Mouse (Mus musculus): ENCODE measurements at regions not wholly inside any gene's neighbourhood (a gene's known extent, or its start where the extent isn't known, plus 50 kb on each side); places are given as distances from the start of the nearest gene placed in this dataset.

- no peak overlapping the region for H3K27ac ChIP-seq (ENCODE audit: insufficient read depth, low read depth, low read length)
- TF ChIP-seq POLR2A (IDR thresholded peaks at IDR 0.05; ENCODE audit: insufficient read depth, low read depth, low read length) (no peak), CTCF (IDR thresholded peaks at IDR 0.05; ENCODE audit: insufficient read depth, low read depth, low read length) (no peak)
Measured at GRCm38 (mm10) chr1:76148963-76149362, 602.9 kb downstream of the Slc4a3 start.

GRCm38 (mm10) chr1:76156291-76156690 is 610.2 kb downstream of the Slc4a3 start:
- 67% methylated on average over 8 of the region's 8 CpGs for WGBS
- Histone ChIP-seq H3K4me3 (ENCODE audit: insufficient read depth, low read depth, low read length) (no peak overlapping the region), H3K4me1 (ENCODE audit: control insufficient read depth, insufficient read depth, low read length) (no peaks in the 10 kb centered on the region), H3K27ac (ENCODE audit: insufficient read depth, low read depth, low read length) (no peak overlapping the region)
- no peak for TF ChIP-seq POLR2A (IDR thresholded peaks at IDR 0.05; ENCODE audit: insufficient read depth, low read depth, low read length)
- no peak for TF ChIP-seq CTCF (IDR thresholded peaks at IDR 0.05; ENCODE audit: insufficient read depth, low read depth, low read length)

More at GRCm38 (mm10) chr1:76148963-76149362, 602.9 kb downstream of the Slc4a3 start:
- Histone ChIP-seq H3K4me1 (ENCODE audit: control insufficient read depth, insufficient read depth, low read length) (no peaks in the 10 kb centered on the region), H3K4me3 (ENCODE audit: insufficient read depth, low read depth, low read length) (no peak overlapping the region)
- WGBS = 52% methylated on average over 2 of the region's 2 CpGs

GRCm38 (mm10) chr1:76167486-76167885 is 621.4 kb downstream of the Slc4a3 start:
- Histone ChIP-seq H3K4me1 (ENCODE audit: control insufficient read depth, insufficient read depth, low read length) (no peaks in the 10 kb centered on the region), H3K4me3 (ENCODE audit: insufficient read depth, low read depth, low read length) (no peak overlapping the region), H3K27ac (ENCODE audit: insufficient read depth, low read depth, low read length) (no peak overlapping the region)
- WGBS = 89% methylated on average over 2 of the region's 2 CpGs
- TF ChIP-seq POLR2A (IDR thresholded peaks at IDR 0.05; ENCODE audit: insufficient read depth, low read depth, low read length) = no peak
- no peak for TF ChIP-seq CTCF (IDR thresholded peaks at IDR 0.05; ENCODE audit: insufficient read depth, low read depth, low read length)

- H3K4me3 ChIP-seq (ENCODE audit: insufficient read depth, low read depth, low read length) = no peak overlapping the region
- no peak for TF ChIP-seq POLR2A (IDR thresholded peaks at IDR 0.05; ENCODE audit: insufficient read depth, low read depth, low read length)
- no peak for TF ChIP-seq CTCF (IDR thresholded peaks at IDR 0.05; ENCODE audit: insufficient read depth, low read depth, low read length)
- H3K27ac ChIP-seq (ENCODE audit: insufficient read depth, low read depth, low read length) = no peak overlapping the region
- no peaks in the 10 kb centered on the region for H3K4me1 ChIP-seq (ENCODE audit: control insufficient read depth, insufficient read depth, low read length)
- 87% methylated on average over 3 of the region's 3 CpGs for WGBS
Measured at GRCm38 (mm10) chr1:76181181-76181580, 635.1 kb downstream of the Slc4a3 start.

GRCm38 (mm10) chr1:76194844-76195243 is 648.8 kb downstream of the Slc4a3 start:
- Histone ChIP-seq H3K4me1 (ENCODE audit: control insufficient read depth, insufficient read depth, low read length) (no peaks in the 10 kb centered on the region), H3K4me3 (ENCODE audit: insufficient read depth, low read depth, low read length) (no peak overlapping the region), H3K27ac (ENCODE audit: insufficient read depth, low read depth, low read length) (no peak overlapping the region)
- TF ChIP-seq CTCF (IDR thresholded peaks at IDR 0.05; ENCODE audit: insufficient read depth, low read depth, low read length) = no peak
- TF ChIP-seq POLR2A (IDR thresholded peaks at IDR 0.05; ENCODE audit: insufficient read depth, low read depth, low read length) = no peak
- WGBS = 74% methylated on average over 4 of the region's 4 CpGs

GRCm38 (mm10) chr1:76197651-76198050 is 651.6 kb downstream of the Slc4a3 start:
- H3K27ac ChIP-seq (ENCODE audit: insufficient read depth, low read depth, low read length) = no peak overlapping the region
- no peaks in the 10 kb centered on the region for H3K4me1 ChIP-seq (ENCODE audit: control insufficient read depth, insufficient read depth, low read length)
- H3K4me3 ChIP-seq (ENCODE audit: insufficient read depth, low read depth, low read length) = no peak overlapping the region
- TF ChIP-seq CTCF (IDR thresholded peaks at IDR 0.05; ENCODE audit: insufficient read depth, low read depth, low read length) (no peak), POLR2A (IDR thresholded peaks at IDR 0.05; ENCODE audit: insufficient read depth, low read depth, low read length) (no peak)
- 82% methylated on average over 3 of the region's 3 CpGs for WGBS

- H3K4me3 ChIP-seq (ENCODE audit: insufficient read depth, low read depth, low read length) = no peak overlapping the region
- no peak for TF ChIP-seq POLR2A (IDR thresholded peaks at IDR 0.05; ENCODE audit: insufficient read depth, low read depth, low read length)
- H3K27ac ChIP-seq (ENCODE audit: insufficient read depth, low read depth, low read length) = no peak overlapping the region
- WGBS = 83% methylated on average over 3 of the region's 3 CpGs
- no peaks in the 10 kb centered on the region for H3K4me1 ChIP-seq (ENCODE audit: control insufficient read depth, insufficient read depth, low read length)
Measured at GRCm38 (mm10) chr1:76200906-76201305, 654.8 kb downstream of the Slc4a3 start.

GRCm38 (mm10) chr1:76212486-76212885 is 666.4 kb downstream of the Slc4a3 start:
- Histone ChIP-seq H3K27ac (ENCODE audit: insufficient read depth, low read depth, low read length) (no peak overlapping the region), H3K4me1 (ENCODE audit: control insufficient read depth, insufficient read depth, low read length) (no peaks in the 10 kb centered on the region), H3K4me3 (ENCODE audit: insufficient read depth, low read depth, low read length) (no peak overlapping the region)
- WGBS = 97% methylated on average over 5 of the region's 5 CpGs
- TF ChIP-seq POLR2A (IDR thresholded peaks at IDR 0.05; ENCODE audit: insufficient read depth, low read depth, low read length) = no peak
- TF ChIP-seq CTCF (IDR thresholded peaks at IDR 0.05; ENCODE audit: insufficient read depth, low read depth, low read length) = no peak

- TF ChIP-seq CTCF (IDR thresholded peaks at IDR 0.05; ENCODE audit: insufficient read depth, low read depth, low read length) (no peak), POLR2A (IDR thresholded peaks at IDR 0.05; ENCODE audit: insufficient read depth, low read depth, low read length) (no peak)
- no peak overlapping the region for H3K4me3 ChIP-seq (ENCODE audit: insufficient read depth, low read depth, low read length)
- peaks cover 3% of the 10 kb centered on the region; the same call in 1 of the 2 replicates for H3K4me1 ChIP-seq (ENCODE audit: control insufficient read depth, insufficient read depth, low read length)
- no peak overlapping the region for H3K27ac ChIP-seq (ENCODE audit: insufficient read depth, low read depth, low read length)
- 65% methylated on average over 3 of the region's 3 CpGs for WGBS
Measured at GRCm38 (mm10) chr1:76244721-76245120, 698.7 kb downstream of the Slc4a3 start.

Data from olfactory bulb, adult 2 months (tissue).